Mouse (Mus musculus): ENCODE data around the gene Pxmp4. TPM values are rescaled to one million over a fixed set of nuclear protein-coding genes. Genes with fewer than 3 reads are reported as not detected.
A peak's percentile ranks its signal among the peaks of the same experiment; 100 is the strongest.

Pxmp4 gene
- polyA plus RNA-seq, 1 experiment from 2014 or later = 19.9 TPM

GRCm38 (mm10) chr2:154567766-154568165, 35.7 kb downstream of the Pxmp4 start:
- DNase-seq (ENCODE audit: low spot score) = no peak
- H3K4me3 ChIP-seq = peak overlapping the region; percentile 85
- H3K27me3 ChIP-seq (ENCODE audit: insufficient read depth, poor library complexity, severe bottlenecking) = no peaks in the 10 kb centered on the region
- H3K4me1 ChIP-seq = peaks cover 47% of the 10 kb centered on the region
- peak overlapping the region; percentile 91; the same call in 1 of the 2 replicates for H3K27ac ChIP-seq
- WGBS = 74% methylated on average over 2 of the region's 2 CpGs
- peaks cover 16% of the 10 kb centered on the region for H3K36me3 ChIP-seq
- no peaks in the 10 kb centered on the region for H3K9me3 ChIP-seq

GRCm38 (mm10) chr2:154566641-154567040, 36.9 kb downstream of the Pxmp4 start:
- Histone ChIP-seq H3K4me3 (no peak overlapping the region), H3K27ac (0 out of 2 replicates have a peak overlapping the region, but pooled peaks have one; percentile 22), H3K36me3 (peaks cover 25% of the 10 kb centered on the region), H3K9me3 (no peaks in the 10 kb centered on the region), H3K4me1 (peaks cover 47% of the 10 kb centered on the region), H3K27me3 (ENCODE audit: insufficient read depth, poor library complexity, severe bottlenecking) (no peaks in the 10 kb centered on the region)
- no peak for DNase-seq (ENCODE audit: low spot score)
- 68% methylated on average over 8 of the region's 8 CpGs for WGBS

GRCm38 (mm10) chr2:154565562-154565961, 37.9 kb downstream of the Pxmp4 start:
- H3K4me1 ChIP-seq = peaks cover 45% of the 10 kb centered on the region
- H3K9me3 ChIP-seq = no peaks in the 10 kb centered on the region
- H3K27me3 ChIP-seq (ENCODE audit: insufficient read depth, poor library complexity, severe bottlenecking) = no peaks in the 10 kb centered on the region
- no peak overlapping the region for H3K4me3 ChIP-seq
- 62% methylated on average over 3 of the region's 3 CpGs for WGBS
- peaks cover 36% of the 10 kb centered on the region for H3K36me3 ChIP-seq
- no peak for DNase-seq (ENCODE audit: low spot score)
- H3K27ac ChIP-seq = no peak overlapping the region

GRCm38 (mm10) chr2:154563612-154564170, 39.8 kb downstream of the Pxmp4 start:
- Histone ChIP-seq H3K4me3 (no peak overlapping the region), H3K4me1 (peaks cover 37% of the 10 kb centered on the region), H3K27me3 (ENCODE audit: insufficient read depth, poor library complexity, severe bottlenecking) (peaks cover 4% of the 10 kb centered on the region; the same call in 1 of the 2 replicates), H3K36me3 (peaks cover 44% of the 10 kb centered on the region), H3K27ac (no peak overlapping the region), H3K9me3 (no peaks in the 10 kb centered on the region)
- DNase-seq (ENCODE audit: low spot score) = no peak
- 86% methylated on average over 22 of the region's 22 CpGs for WGBS

- Histone ChIP-seq H3K4me3 (peak within 1 kb of the TSS; percentile 58), H3K27ac (peak within 1 kb of the TSS; percentile 67), H3K4me1 (peaks cover 28% of the 10 kb centered on the region), H3K36me3 (peaks cover 35% of the 10 kb centered on the region), H3K9me3 (no peaks in the 10 kb centered on the region), H3K27me3 (ENCODE audit: insufficient read depth, poor library complexity, severe bottlenecking) (peaks cover 41% of the 10 kb centered on the region)
- no peak for DNase-seq (ENCODE audit: low spot score)
- WGBS = 2% methylated on average over 34 of the region's 34 CpGs
Measured at GRCm38 (mm10) chr2:154558264-154559039, 45.1 kb downstream of the Pxmp4 start, which contains the start of gene Necab3. Gene Necab3 (minus strand): TSS chr2:154558890.

GRCm38 (mm10) chr2:154557184-154557832, 46.2 kb downstream of the Pxmp4 start:
- WGBS = 49% methylated on average over 5 of the region's 5 CpGs
- peaks cover 52% of the 10 kb centered on the region for H3K27me3 ChIP-seq (ENCODE audit: insufficient read depth, poor library complexity, severe bottlenecking)
- no peaks in the 10 kb centered on the region for H3K9me3 ChIP-seq
- H3K27ac ChIP-seq = peak overlapping the region; percentile 42; the same call in 1 of the 2 replicates
- H3K4me3 ChIP-seq = no peak overlapping the region
- H3K4me1 ChIP-seq = peaks cover 35% of the 10 kb centered on the region
- peaks cover 25% of the 10 kb centered on the region for H3K36me3 ChIP-seq
- no peak for DNase-seq (ENCODE audit: low spot score)

- WGBS = 83% methylated on average over 6 of the region's 6 CpGs
- peaks cover 41% of the 10 kb centered on the region for H3K4me1 ChIP-seq
- H3K27ac ChIP-seq = no peak overlapping the region
- DNase-seq (ENCODE audit: low spot score) = no peak
- H3K27me3 ChIP-seq (ENCODE audit: insufficient read depth, poor library complexity, severe bottlenecking) = peaks cover 73% of the 10 kb centered on the region
- H3K4me3 ChIP-seq = no peak overlapping the region
- H3K36me3 ChIP-seq = peaks cover 5% of the 10 kb centered on the region; the same call in 1 of the 2 replicates
- no peaks in the 10 kb centered on the region for H3K9me3 ChIP-seq
Measured at GRCm38 (mm10) chr2:154555235-154555634, 48.3 kb downstream of the Pxmp4 start.

GRCm38 (mm10) chr2:154552424-154552907, 51.0 kb downstream of the Pxmp4 start:
- H3K27me3 ChIP-seq (ENCODE audit: insufficient read depth, poor library complexity, severe bottlenecking) = peaks cover 69% of the 10 kb centered on the region
- H3K27ac ChIP-seq = peak overlapping the region; percentile 75

GRCm38 (mm10) chr2:154551927-154552326, 51.6 kb downstream of the Pxmp4 start:
- peak overlapping the region; percentile 75 for H3K27ac ChIP-seq
- H3K4me1 ChIP-seq = peaks cover 34% of the 10 kb centered on the region
- 28% methylated on average over 21 of the region's 21 CpGs for WGBS
- H3K4me3 ChIP-seq = peak overlapping the region; percentile 51
- DNase-seq (ENCODE audit: low spot score) = no peak
- H3K9me3 ChIP-seq = no peaks in the 10 kb centered on the region
- no peaks in the 10 kb centered on the region for H3K36me3 ChIP-seq
- peaks cover 69% of the 10 kb centered on the region for H3K27me3 ChIP-seq (ENCODE audit: insufficient read depth, poor library complexity, severe bottlenecking)

More at GRCm38 (mm10) chr2:154552424-154552907, 51.0 kb downstream of the Pxmp4 start:
- no peaks in the 10 kb centered on the region for H3K36me3 ChIP-seq
- 17% methylated on average over 27 of the region's 27 CpGs for WGBS
- no peak for DNase-seq (ENCODE audit: low spot score)
- peaks cover 39% of the 10 kb centered on the region for H3K4me1 ChIP-seq
- peak overlapping the region; percentile 51 for H3K4me3 ChIP-seq
- no peaks in the 10 kb centered on the region for H3K9me3 ChIP-seq

- WGBS = 69% methylated on average over 4 of the region's 4 CpGs
- H3K27ac ChIP-seq = peak within 1 kb of the TSS; percentile 75
Measured at GRCm38 (mm10) chr2:154551476-154551875, 52.0 kb downstream of the Pxmp4 start, which contains the start of gene Actl10. Gene Actl10 (plus strand): TSS chr2:154551776.

GRCm38 (mm10) chr2:154550937-154551336, 52.6 kb downstream of the Pxmp4 start:
- WGBS = 58% methylated on average over 2 of the region's 2 CpGs
- Histone ChIP-seq H3K4me3 (no peak overlapping the region), H3K36me3 (no peaks in the 10 kb centered on the region), H3K27ac (no peak overlapping the region), H3K27me3 (ENCODE audit: insufficient read depth, poor library complexity, severe bottlenecking) (peaks cover 70% of the 10 kb centered on the region), H3K9me3 (no peaks in the 10 kb centered on the region), H3K4me1 (peaks cover 31% of the 10 kb centered on the region)
- DNase-seq (ENCODE audit: low spot score) = no peak

More at GRCm38 (mm10) chr2:154551476-154551875, 52.0 kb downstream of the Pxmp4 start, which contains the start of gene Actl10:
- DNase-seq (ENCODE audit: low spot score) = no peak
- peaks cover 31% of the 10 kb centered on the region for H3K4me1 ChIP-seq
- peak within 1 kb of the TSS; percentile 51 for H3K4me3 ChIP-seq
- no peaks in the 10 kb centered on the region for H3K36me3 ChIP-seq
- H3K27me3 ChIP-seq (ENCODE audit: insufficient read depth, poor library complexity, severe bottlenecking) = peaks cover 70% of the 10 kb centered on the region
- H3K9me3 ChIP-seq = no peaks in the 10 kb centered on the region

GRCm38 (mm10) chr2:154549886-154550189, 53.7 kb downstream of the Pxmp4 start:
- Histone ChIP-seq H3K4me1 (peaks cover 26% of the 10 kb centered on the region), H3K36me3 (no peaks in the 10 kb centered on the region), H3K27ac (no peak overlapping the region), H3K27me3 (ENCODE audit: insufficient read depth, poor library complexity, severe bottlenecking) (peaks cover 62% of the 10 kb centered on the region), H3K4me3 (peak overlapping the region; percentile 67), H3K9me3 (no peaks in the 10 kb centered on the region)
- 14% methylated on average over 20 of the region's 20 CpGs for WGBS
- DNase-seq (ENCODE audit: low spot score) = no peak

All from heart, embryonic 10.5 days (tissue).